Mouse (Mus musculus) hindbrain, embryonic 10.5 days (tissue): ENCODE measurements around the gene Irgc1. TPM values are rescaled to one million over a fixed set of nuclear protein-coding genes. Genes with fewer than 3 reads are reported as not detected.

Experiments used
- DNase-seq: peaks from one replicate; pipeline ENCODE4 v3.0.0-alpha.2; 2017; ENCODE audit warnings: low spot score
- H3K27ac ChIP-seq: fragments of 300-500 bp; sonication (generic); 2 replicates; pipeline ENCODE4 v1.5.1; 2016; ENCODE audit warnings: mild to moderate bottlenecking, moderate library complexity
- H3K27me3 ChIP-seq: fragments of 300-500 bp; sonication (generic); 2 replicates; pipeline ENCODE4 v1.6.1; 2016; ENCODE audit warnings: mild to moderate bottlenecking; ENCODE audit not compliant: poor library complexity, insufficient read depth, severe bottlenecking
- H3K36me3 ChIP-seq: fragments of 300-500 bp; sonication (generic); 2 replicates; pipeline ENCODE4 v1.6.1; 2016; ENCODE audit warnings: mild to moderate bottlenecking, moderate library complexity
- H3K4me1 ChIP-seq: fragments of 300-500 bp; sonication (generic); replicated peaks from 2 replicates; pipeline ENCODE4 v1.6.1; 2016; ENCODE audit warnings: mild to moderate bottlenecking
- H3K4me3 ChIP-seq: fragments of 300-500 bp; sonication (generic); 2 replicates; pipeline ENCODE4 v1.5.1; 2016; ENCODE audit warnings: mild to moderate bottlenecking, moderate library complexity
- H3K9me3 ChIP-seq: fragments of 300-500 bp; sonication (generic); 2 replicates; pipeline ENCODE4 v1.6.1; 2016; ENCODE audit warnings: mild to moderate bottlenecking, moderate library complexity
- WGBS: fragments of 180-500 bp; shearing (Covaris S2); methylation state at CpG from one replicate; pipeline ENCODE4 v1.1.7; 2016; 5-methylcytosine and 5-hydroxymethylcytosine counted together
- polyA plus RNA-seq: library from polyadenylated mRNA; unstranded; fragments of >200 nt; fragmentation: Nextera tagmentation; extraction: Ambion mirVana; gene quantifications from 2 replicates; pipeline ENCODE4 v1.2.1, GENCODE M21; 2016

Gene Irgc1
- polyA plus RNA-seq, 1 experiment from 2014 or later: not detected

DNA sequence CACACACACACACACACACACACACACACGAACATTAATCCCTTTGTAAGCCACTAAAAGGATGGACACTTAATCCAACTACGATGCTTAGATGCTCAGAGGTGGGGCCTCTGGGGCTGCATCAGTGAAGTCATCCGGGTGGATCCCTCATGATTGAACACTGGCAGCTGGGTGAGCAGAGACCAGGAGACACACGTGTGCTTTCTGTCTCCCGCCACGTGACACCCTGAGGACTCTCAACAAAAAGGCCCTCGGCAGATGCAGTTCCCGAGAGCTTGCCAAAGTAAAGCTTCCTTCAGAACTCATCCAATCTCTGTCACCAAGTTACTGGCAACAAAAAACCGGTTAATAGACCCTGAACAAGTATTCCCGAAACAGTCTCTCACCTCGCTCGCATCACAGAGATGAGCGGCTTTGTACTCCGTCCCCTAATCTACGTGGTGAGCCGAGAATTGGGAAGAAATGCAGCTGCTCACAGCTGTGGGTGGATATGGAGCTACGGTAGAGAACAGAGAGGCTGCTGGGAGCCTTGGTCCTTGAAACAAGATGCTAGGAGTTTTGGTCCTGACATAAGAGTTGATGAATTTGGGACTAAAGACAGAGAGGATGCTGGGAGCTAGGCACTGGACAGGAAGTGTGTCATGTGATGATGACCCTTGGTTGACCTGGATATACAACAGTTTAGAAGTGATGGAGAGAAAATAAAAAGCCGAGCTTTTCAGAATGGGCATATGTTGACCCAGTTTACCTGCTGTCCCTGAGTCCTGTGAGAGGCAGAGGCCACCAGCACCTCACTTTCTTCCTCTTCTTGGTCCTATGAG, 28.2 kb upstream of the Irgc1 start:
- no peaks in the 10 kb centered on the region for H3K36me3 ChIP-seq
- H3K9me3 ChIP-seq: 0 out of 2 replicates have a peak, but pooled peaks cover 2% of the 10 kb centered on the region
- peaks cover 49% of the 10 kb centered on the region for H3K4me1 ChIP-seq
- H3K4me3 ChIP-seq: 0 out of 2 replicates have a peak overlapping the region, but pooled peaks have one; percentile 80
- no peak for DNase-seq
- no peak overlapping the region for H3K27ac ChIP-seq
- WGBS: 68% methylated on average over 18 of the region's 18 CpGs
- H3K27me3 ChIP-seq: peaks cover 51% of the 10 kb centered on the region

- Histone ChIP-seq H3K4me3 (no peak overlapping the region), H3K9me3 (0 out of 2 replicates have a peak, but pooled peaks cover 2% of the 10 kb centered on the region), H3K36me3 (no peaks in the 10 kb centered on the region), H3K4me1 (peaks cover 47% of the 10 kb centered on the region), H3K27me3 (peaks cover 51% of the 10 kb centered on the region), H3K27ac (no peak overlapping the region)
- no peak for DNase-seq
- 96% methylated on average over 2 of the region's 2 CpGs for whole genome bisulfite sequencing
Measured at GRCm38 (mm10) chr7:24479685-24480084, 27.6 kb upstream of the Irgc1 start.

DNA sequence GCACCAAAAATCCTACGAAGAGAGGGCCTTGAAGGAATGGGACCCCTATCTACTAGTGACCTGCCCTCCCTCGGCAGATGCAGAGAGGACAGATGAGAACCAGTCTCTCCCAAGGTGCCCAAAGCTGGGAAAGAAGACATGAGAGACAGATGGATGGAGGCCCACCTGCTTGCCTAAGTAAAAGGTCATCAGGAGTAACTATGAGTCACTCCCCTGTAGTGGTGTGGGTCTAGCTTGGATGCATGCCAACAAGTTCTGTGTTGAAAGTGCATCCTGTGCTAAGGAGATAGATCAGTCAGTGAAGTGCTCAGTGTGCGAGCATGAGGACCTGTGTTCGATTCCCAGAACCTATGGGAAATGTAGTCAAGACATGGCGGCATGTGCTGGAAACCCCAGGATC, 26.8 kb upstream of the Irgc1 start:
- peaks cover 43% of the 10 kb centered on the region for H3K27me3 ChIP-seq
- 89% methylated on average over 5 of the region's 5 CpGs for WGBS
- no peak for DNase-seq
- no peak overlapping the region for H3K27ac ChIP-seq
- peaks cover 40% of the 10 kb centered on the region for H3K4me1 ChIP-seq
- no peak overlapping the region for H3K4me3 ChIP-seq
- H3K36me3 ChIP-seq: no peaks in the 10 kb centered on the region
- H3K9me3 ChIP-seq: 0 out of 2 replicates have a peak, but pooled peaks cover 2% of the 10 kb centered on the region

GRCm38 (mm10) chr7:24476856-24477255, 24.8 kb upstream of the Irgc1 start:
- no peak overlapping the region for H3K27ac ChIP-seq
- WGBS: 83% methylated on average over 7 of the region's 7 CpGs
- peaks cover 22% of the 10 kb centered on the region for H3K4me1 ChIP-seq
- H3K4me3 ChIP-seq: no peak overlapping the region
- H3K9me3 ChIP-seq: 0 out of 2 replicates have a peak, but pooled peaks cover 2% of the 10 kb centered on the region
- H3K27me3 ChIP-seq: peaks cover 32% of the 10 kb centered on the region
- no peaks in the 10 kb centered on the region for H3K36me3 ChIP-seq
- no peak for DNase-seq

- WGBS: 79% methylated on average over 8 of the region's 8 CpGs
- no peak overlapping the region for H3K4me3 ChIP-seq
- 0 out of 2 replicates have a peak, but pooled peaks cover 2% of the 10 kb centered on the region for H3K9me3 ChIP-seq
- H3K36me3 ChIP-seq: no peaks in the 10 kb centered on the region
- H3K27me3 ChIP-seq: peaks cover 30% of the 10 kb centered on the region
- H3K27ac ChIP-seq: no peak overlapping the region
- peaks cover 18% of the 10 kb centered on the region for H3K4me1 ChIP-seq
- DNase-seq: no peak
Measured at GRCm38 (mm10) chr7:24476338-24476737, 24.2 kb upstream of the Irgc1 start.

- peaks cover 16% of the 10 kb centered on the region for H3K27me3 ChIP-seq
- WGBS: 36% methylated on average over 21 of the region's 21 CpGs
- H3K4me1 ChIP-seq: peaks cover 5% of the 10 kb centered on the region
- H3K36me3 ChIP-seq: no peaks in the 10 kb centered on the region
- 0 out of 2 replicates have a peak, but pooled peaks cover 7% of the 10 kb centered on the region for H3K9me3 ChIP-seq
- no peak overlapping the region; the same call in 1 of the 2 replicates for H3K27ac ChIP-seq
- 0 out of 2 replicates have a peak overlapping the region, but pooled peaks have one; percentile 4 for H3K4me3 ChIP-seq
- DNase-seq: peak; percentile 21
Measured at GRCm38 (mm10) chr7:24474811-24475506, 22.9 kb upstream of the Irgc1 start.

DNA sequence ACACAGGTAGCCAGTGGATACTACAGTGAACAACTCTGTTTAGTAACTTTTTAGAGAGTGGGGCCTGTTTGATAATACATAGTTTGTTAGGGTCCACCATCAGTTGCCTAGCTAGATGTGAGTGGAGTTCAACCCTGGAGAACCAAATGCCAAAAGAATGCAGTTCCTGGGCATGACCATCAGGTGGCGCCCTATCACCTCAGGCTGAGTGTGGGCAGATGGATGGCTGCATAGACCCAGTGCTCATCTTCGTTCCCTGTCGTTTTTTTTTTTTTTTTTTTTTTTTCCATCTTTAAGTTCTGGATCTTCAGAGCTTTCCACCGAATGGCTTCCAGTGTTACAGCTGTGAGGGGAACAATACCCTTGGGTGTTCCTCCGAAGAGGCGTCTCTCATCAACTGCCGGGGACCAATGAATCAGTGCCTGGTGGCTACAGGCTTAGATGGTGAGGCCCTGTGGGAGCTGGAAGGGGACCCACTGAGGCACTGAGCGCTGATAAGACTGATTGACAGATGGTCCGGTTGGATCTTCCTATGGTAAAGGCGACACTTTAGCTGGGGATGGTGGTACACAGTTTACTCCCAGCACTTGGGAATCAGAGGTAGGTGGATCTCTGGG, 21.9 kb upstream of the Irgc1 start:
- WGBS: 48% methylated on average over 10 of the region's 10 CpGs
- Histone ChIP-seq H3K4me1 (peaks cover 4% of the 10 kb centered on the region), H3K27me3 (peaks cover 7% of the 10 kb centered on the region; the same call in 1 of the 2 replicates), H3K4me3 (no peak overlapping the region), H3K36me3 (no peaks in the 10 kb centered on the region), H3K27ac (no peak overlapping the region), H3K9me3 (peaks cover 14% of the 10 kb centered on the region; the same call in 1 of the 2 replicates)
- DNase-seq: peak; percentile 71

- 74% methylated on average over 7 of the region's 7 CpGs for WGBS
Measured at GRCm38 (mm10) chr7:24472937-24473336, 20.8 kb upstream of the Irgc1 start.

GRCm38 (mm10) chr7:24472442-24472841, 20.3 kb upstream of the Irgc1 start:
- Histone ChIP-seq H3K27ac (no peak overlapping the region), H3K9me3 (peaks cover 12% of the 10 kb centered on the region; the same call in 1 of the 2 replicates), H3K4me3 (no peak overlapping the region), H3K27me3 (no peaks in the 10 kb centered on the region), H3K4me1 (peaks cover 4% of the 10 kb centered on the region), H3K36me3 (no peaks in the 10 kb centered on the region)
- 87% methylated on average over 6 of the region's 6 CpGs for WGBS
- no peak for DNase-seq

More at GRCm38 (mm10) chr7:24472937-24473336, 20.8 kb upstream of the Irgc1 start:
- no peak overlapping the region for H3K27ac ChIP-seq
- no peaks in the 10 kb centered on the region for H3K27me3 ChIP-seq
- H3K4me1 ChIP-seq: peaks cover 4% of the 10 kb centered on the region
- no peaks in the 10 kb centered on the region for H3K36me3 ChIP-seq
- DNase-seq: peak; percentile 30
- H3K4me3 ChIP-seq: no peak overlapping the region
- peaks cover 14% of the 10 kb centered on the region; the same call in 1 of the 2 replicates for H3K9me3 ChIP-seq

DNA sequence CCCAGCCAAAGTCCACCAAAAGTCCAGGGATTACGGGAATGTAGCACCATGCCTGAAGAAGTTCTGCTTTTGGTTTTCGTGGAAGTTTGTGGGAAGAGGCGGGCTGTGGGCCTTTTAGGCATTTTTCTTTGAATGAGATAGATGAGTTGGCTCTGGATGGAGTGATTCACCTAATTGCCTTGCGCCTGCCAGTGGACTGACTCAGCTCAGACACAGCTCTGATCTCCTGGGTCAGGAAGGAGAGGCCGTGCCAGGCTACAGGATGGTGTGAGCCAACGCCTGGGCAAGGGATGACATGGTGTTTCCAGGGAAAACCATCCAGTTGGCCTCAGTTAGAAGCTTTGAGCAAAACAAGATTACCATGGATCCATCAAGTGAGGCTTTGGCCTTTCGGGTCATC, 18.3 kb upstream of the Irgc1 start:
- H3K36me3 ChIP-seq: no peaks in the 10 kb centered on the region
- no peaks in the 10 kb centered on the region for H3K27me3 ChIP-seq
- H3K9me3 ChIP-seq: peaks cover 12% of the 10 kb centered on the region; the same call in 1 of the 2 replicates
- no peak overlapping the region for H3K27ac ChIP-seq
- DNase-seq: no peak
- H3K4me3 ChIP-seq: no peak overlapping the region
- H3K4me1 ChIP-seq: peaks cover 4% of the 10 kb centered on the region
- WGBS: 95% methylated on average over 7 of the region's 7 CpGs

- WGBS: 89% methylated on average over 3 of the region's 3 CpGs
- H3K4me1 ChIP-seq: no peaks in the 10 kb centered on the region
- H3K27me3 ChIP-seq: no peaks in the 10 kb centered on the region
- H3K4me3 ChIP-seq: no peak overlapping the region
- H3K27ac ChIP-seq: no peak overlapping the region
- H3K36me3 ChIP-seq: no peaks in the 10 kb centered on the region
- peaks cover 12% of the 10 kb centered on the region; the same call in 1 of the 2 replicates for H3K9me3 ChIP-seq
- no peak for DNase-seq
Measured at GRCm38 (mm10) chr7:24469126-24469525, 17.0 kb upstream of the Irgc1 start.

DNA sequence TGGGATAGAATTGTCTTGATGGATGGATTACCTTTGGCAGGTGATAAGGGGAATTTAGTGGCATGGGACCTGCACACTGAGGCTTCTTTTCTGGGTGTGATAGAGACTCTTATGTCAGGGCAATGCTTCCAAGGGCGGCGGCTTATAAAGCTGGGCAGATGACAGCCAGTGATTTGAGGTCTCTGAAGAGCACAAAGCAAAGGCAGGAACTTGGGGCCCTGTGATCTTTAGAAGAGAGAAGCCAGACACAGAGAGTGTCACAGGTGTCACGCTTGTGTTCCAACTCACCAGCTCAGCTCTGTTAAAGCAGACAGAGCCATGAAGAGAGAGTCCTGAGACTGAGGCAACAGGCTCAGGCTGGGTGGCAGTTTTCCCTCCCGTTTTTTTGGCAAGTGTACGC, 15.8 kb upstream of the Irgc1 start:
- Histone ChIP-seq H3K36me3 (no peaks in the 10 kb centered on the region), H3K27ac (no peak overlapping the region), H3K27me3 (peaks cover 5% of the 10 kb centered on the region; the same call in 1 of the 2 replicates), H3K4me3 (no peak overlapping the region), H3K9me3 (peaks cover 12% of the 10 kb centered on the region; the same call in 1 of the 2 replicates), H3K4me1 (peaks cover 5% of the 10 kb centered on the region)
- 88% methylated on average over 5 of the region's 5 CpGs for WGBS
- no peak for DNase-seq
